Mouse (Mus musculus) thymus, postnatal 36 days (tissue): Measurements from ENCODE around the gene Krt13.

ENCODE experiments used
- DNase-seq, 2 experiments: peaks; one replicate each; pipeline ENCODE4 v3.0.0; 2022; ENCODE audit warnings: mixed read lengths in 2 of 2

The Krt13 gene

GRCm38 (mm10) chr11:100112935-100113741 is 8.2 kb downstream of the Krt13 start:
- no peak for DNase-seq

- no peak for DNase-seq
Measured at GRCm38 (mm10) chr11:100105576-100106122, 15.7 kb downstream of the Krt13 start, which contains the start of gene Krt36. TSS of gene Krt36 (minus strand) at chr11:100105626.

GRCm38 (mm10) chr11:100102693-100103429 is 18.5 kb downstream of the Krt13 start:
- DNase-seq: no peak

- no peak for DNase-seq
Measured at GRCm38 (mm10) chr11:100100391-100100790, 21.0 kb downstream of the Krt13 start.

GRCm38 (mm10) chr11:100097819-100098218 is 23.5 kb downstream of the Krt13 start:
- no peak for DNase-seq

GRCm38 (mm10) chr11:100096141-100096540 is 25.2 kb downstream of the Krt13 start, which contains the start of gene Krt35:
TSS of gene Krt35 (minus strand) at chr11:100096241.
- DNase-seq: no peak

- DNase-seq: no peak
Measured at GRCm38 (mm10) chr11:100088378-100089025, 32.9 kb downstream of the Krt13 start.

- DNase-seq: no peak
Measured at GRCm38 (mm10) chr11:100087861-100088260, 33.5 kb downstream of the Krt13 start, which contains the start of gene Krt32. TSS of gene Krt32 (minus strand) at chr11:100088226.

GRCm38 (mm10) chr11:100073873-100074272 is 47.5 kb downstream of the Krt13 start:
- DNase-seq: no peak
